Mouse (Mus musculus) layer of hippocampus, postnatal 36 days (tissue): ENCODE results near the gene 4930442H23Rik. TPM values are rescaled to one million over a fixed set of nuclear protein-coding genes. Genes with fewer than 3 reads are reported as not detected.
"Not testable (repeated sequence)": the region's sequence is repeated elsewhere in the genome, so short reads cannot be mapped to it uniquely, and the experiment has no call there.

Experiments used
- DNase-seq, 2 experiments: peaks; one replicate each; pipeline ENCODE4 v3.0.0; 2022
- total RNA-seq, 2 experiments: library from RNA; stranded (reverse); gene quantifications; 2 replicates each; pipeline ENCODE4 v1.2.3; 2021

4930442H23Rik gene
- total RNA-seq, 2 experiments from 2014 or later, result not detected

- DNase-seq, result no peak
Observed at GRCm38 (mm10) chr10:81197305-81197704, 13.7 kb upstream of the 4930442H23Rik start.

- no peak for DNase-seq
Observed at GRCm38 (mm10) chr10:81196470-81197065, 12.9 kb upstream of the 4930442H23Rik start.

- DNase-seq, result peak in 1 of 2 experiments; percentile 3
Observed at GRCm38 (mm10) chr10:81195300-81195699, 11.7 kb upstream of the 4930442H23Rik start.

- DNase-seq, result no peak
Observed at GRCm38 (mm10) chr10:81193991-81194774, 10.5 kb upstream of the 4930442H23Rik start.

GRCm38 (mm10) chr10:81192968-81193501, 9.4 kb upstream of the 4930442H23Rik start:
- peak; percentile 51 to 58 for DNase-seq

- peak; percentile 86 to 90 for DNase-seq
Observed at GRCm38 (mm10) chr10:81192270-81192967, 8.8 kb upstream of the 4930442H23Rik start.

GRCm38 (mm10) chr10:81191342-81191982, 7.8 kb upstream of the 4930442H23Rik start:
- DNase-seq, result no peak

GRCm38 (mm10) chr10:81190912-81191321, 7.3 kb upstream of the 4930442H23Rik start:
- no peak for DNase-seq

- DNase-seq, result no peak
Observed at GRCm38 (mm10) chr10:81190236-81190911, 6.7 kb upstream of the 4930442H23Rik start.

GRCm38 (mm10) chr10:81189821-81190220, 6.2 kb upstream of the 4930442H23Rik start:
- no peak for DNase-seq

- DNase-seq, result no peak
Observed at GRCm38 (mm10) chr10:81187161-81187560, 3.5 kb upstream of the 4930442H23Rik start.

GRCm38 (mm10) chr10:81184765-81185164, 1.1 kb upstream of the 4930442H23Rik start:
- DNase-seq, result no peak

GRCm38 (mm10) chr10:81182336-81183333, 1.0 kb downstream of the 4930442H23Rik start, which contains the start of gene Dapk3:
TSS of gene Dapk3 (plus strand) at chr10:81183005.
- DNase-seq, result peak; percentile 97 to 98

GRCm38 (mm10) chr10:81181860-81182259, 1.8 kb downstream of the 4930442H23Rik start:
- DNase-seq, result not testable (repeated sequence)

- DNase-seq, result no peak
Observed at GRCm38 (mm10) chr10:81180946-81181345, 2.7 kb downstream of the 4930442H23Rik start.

GRCm38 (mm10) chr10:81179451-81180342, 4.0 kb downstream of the 4930442H23Rik start:
- no peak for DNase-seq

- DNase-seq, result no peak
Observed at GRCm38 (mm10) chr10:81178927-81179326, 4.7 kb downstream of the 4930442H23Rik start.

- no peak for DNase-seq
Observed at GRCm38 (mm10) chr10:81177958-81178712, 5.5 kb downstream of the 4930442H23Rik start.
